Mouse (Mus musculus) heart, embryonic 10.5 days (tissue): ENCODE measurements around the gene Scarb1. TPM values are rescaled to one million over a fixed set of nuclear protein-coding genes. Genes with fewer than 3 reads are reported as not detected.

Experiments
- DNase-seq: peaks from one replicate; pipeline ENCODE4 v3.0.0-alpha.2; 2017; ENCODE audit warnings: low spot score
- H3K27ac ChIP-seq: fragments of 300-500 bp; sonication (generic); 2 replicates; pipeline ENCODE4 v1.5.1; 2016; ENCODE audit warnings: mild to moderate bottlenecking
- H3K27me3 ChIP-seq: fragments of 300-500 bp; sonication (generic); 2 replicates; pipeline ENCODE4 v1.6.1; 2016; ENCODE audit warnings: mild to moderate bottlenecking; ENCODE audit not compliant: poor library complexity, insufficient read depth, severe bottlenecking
- H3K36me3 ChIP-seq: fragments of 300-500 bp; sonication (generic); 2 replicates; pipeline ENCODE4 v1.6.1; 2016; ENCODE audit warnings: mild to moderate bottlenecking, moderate library complexity
- H3K4me1 ChIP-seq: fragments of 300-500 bp; sonication (generic); 2 replicates; pipeline ENCODE4 v1.6.1; 2016; ENCODE audit warnings: mild to moderate bottlenecking
- H3K4me3 ChIP-seq: fragments of 300-500 bp; sonication (generic); 2 replicates; pipeline ENCODE4 v1.5.1; 2016; ENCODE audit warnings: mild to moderate bottlenecking, moderate library complexity
- H3K9me3 ChIP-seq: fragments of 300-500 bp; sonication (generic); 2 replicates; pipeline ENCODE4 v1.6.1; 2016; ENCODE audit warnings: mild to moderate bottlenecking, moderate library complexity
- WGBS: fragments of 180-500 bp; shearing (Covaris S2); methylation state at CpG from one replicate; pipeline ENCODE4 v1.1.7; 2016; 5-methylcytosine and 5-hydroxymethylcytosine counted together
- polyA plus RNA-seq: library from polyadenylated mRNA; unstranded; fragments of >200 nt; fragmentation: Nextera tagmentation; extraction: Ambion mirVana; gene quantifications from 2 replicates; pipeline ENCODE4 v1.2.1, GENCODE M21; 2016

Scarb1 gene
- polyA plus RNA-seq, 1 experiment from 2014 or later = 73.1 TPM

DNA sequence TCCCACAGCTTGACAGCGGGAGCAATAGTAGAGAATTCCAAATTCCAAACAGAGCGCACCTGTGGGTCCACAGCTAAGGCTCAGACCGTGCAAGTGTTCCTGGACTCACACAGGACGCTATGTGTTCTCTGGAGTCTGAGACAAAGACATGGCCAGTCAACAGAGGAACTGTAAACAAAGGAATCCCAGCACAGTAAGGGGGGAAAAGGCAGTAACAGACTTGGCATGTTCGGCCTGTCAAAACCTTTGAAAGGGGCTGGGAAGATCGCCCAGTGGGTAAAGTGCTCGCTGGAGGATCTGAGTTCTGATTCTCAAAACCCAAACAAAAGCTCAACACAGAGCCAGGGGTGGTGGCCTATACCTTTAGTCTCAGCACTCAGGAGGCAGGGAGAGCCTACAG, 3.4 kb downstream of the Scarb1 start:
- H3K4me1 ChIP-seq = peaks cover 71% of the 10 kb centered on the region
- WGBS = 80% methylated on average over 7 of the region's 7 CpGs

DNA sequence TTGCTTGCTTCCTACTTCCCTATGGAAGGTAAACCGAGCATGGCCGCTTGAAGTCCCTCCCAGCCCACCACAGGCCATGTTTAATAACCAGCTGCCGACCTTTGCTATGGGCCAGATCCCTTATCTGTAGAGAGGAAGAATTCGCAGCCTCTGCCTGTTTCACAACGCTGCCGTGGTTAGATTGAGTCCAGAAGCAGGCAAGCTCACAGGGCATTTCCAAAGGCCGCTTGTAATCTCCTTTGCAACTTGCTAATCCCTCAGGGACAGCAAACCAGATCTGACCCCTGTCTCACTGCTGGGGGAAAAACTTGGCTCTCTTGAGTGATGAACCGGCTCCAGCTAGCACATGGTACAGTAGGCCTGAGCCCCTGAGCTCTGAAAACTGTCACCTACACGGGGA, 3.9 kb downstream of the Scarb1 start:
- Histone ChIP-seq H3K4me1 (peaks cover 73% of the 10 kb centered on the region), H3K27ac (peak overlapping the region; percentile 79)
- 28% methylated on average over 9 of the region's 9 CpGs for WGBS

More for the DNA sequence above, 3.4 kb downstream of the Scarb1 start:
- DNase-seq = no peak
- H3K9me3 ChIP-seq = no peaks in the 10 kb centered on the region
- peak overlapping the region; percentile 79 for H3K27ac ChIP-seq
- no peaks in the 10 kb centered on the region; the same call in 1 of the 2 replicates for H3K36me3 ChIP-seq
- H3K27me3 ChIP-seq = no peaks in the 10 kb centered on the region
- H3K4me3 ChIP-seq = 0 out of 2 replicates have a peak overlapping the region, but pooled peaks have one; percentile 1

DNA sequence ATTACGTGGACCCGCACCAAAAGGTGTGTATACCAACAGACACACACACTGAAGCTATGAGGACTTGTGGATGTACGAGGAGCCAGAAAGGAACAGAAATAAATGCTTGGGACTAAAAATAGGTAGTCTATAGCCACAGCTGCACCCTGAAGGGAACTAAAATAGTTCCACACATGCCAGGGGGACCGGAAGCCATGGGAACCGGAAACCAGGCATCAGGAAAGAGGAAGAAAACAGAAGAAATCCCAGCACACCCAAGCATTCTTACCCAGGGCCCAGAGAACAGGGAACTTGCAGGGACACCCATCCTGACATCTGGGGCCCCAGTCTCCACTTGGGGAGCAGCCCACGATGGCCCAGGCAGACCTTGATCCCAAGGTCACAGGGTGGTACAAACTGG, 7.9 kb downstream of the Scarb1 start:
- H3K27me3 ChIP-seq = no peaks in the 10 kb centered on the region
- no peak overlapping the region for H3K4me3 ChIP-seq
- H3K4me1 ChIP-seq = peaks cover 69% of the 10 kb centered on the region
- H3K27ac ChIP-seq = peak overlapping the region; percentile 84
- H3K36me3 ChIP-seq = no peaks in the 10 kb centered on the region; the same call in 1 of the 2 replicates
- H3K9me3 ChIP-seq = no peaks in the 10 kb centered on the region
- DNase-seq = no peak
- 62% methylated on average over 6 of the region's 6 CpGs for WGBS

More for the DNA sequence above, 3.9 kb downstream of the Scarb1 start:
- H3K9me3 ChIP-seq = no peaks in the 10 kb centered on the region
- no peaks in the 10 kb centered on the region; the same call in 1 of the 2 replicates for H3K36me3 ChIP-seq
- H3K4me3 ChIP-seq = peak overlapping the region; percentile 6; the same call in 1 of the 2 replicates
- H3K27me3 ChIP-seq = no peaks in the 10 kb centered on the region
- DNase-seq = no peak

DNA sequence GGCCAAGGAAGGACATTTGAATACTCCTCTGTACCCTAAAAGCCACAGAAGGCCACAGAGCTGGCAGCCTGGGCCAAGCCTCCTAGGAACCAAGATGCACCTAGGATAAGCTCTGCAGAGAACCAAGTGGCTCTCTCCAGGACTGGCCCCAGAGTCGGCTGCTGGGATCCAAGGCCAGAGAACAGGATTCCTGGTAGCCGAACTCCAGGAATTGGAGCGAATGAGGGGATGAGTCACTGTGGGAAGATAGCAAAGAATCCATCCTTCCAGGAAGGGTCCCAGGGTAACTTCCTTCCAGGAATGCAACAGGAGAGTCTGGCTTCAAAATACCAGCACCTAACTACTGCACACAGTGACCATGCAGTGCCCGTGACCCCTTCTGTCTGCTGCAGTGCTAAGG, 8.6 kb downstream of the Scarb1 start:
- H3K27me3 ChIP-seq = no peaks in the 10 kb centered on the region
- no peak for DNase-seq
- H3K9me3 ChIP-seq = no peaks in the 10 kb centered on the region
- H3K4me3 ChIP-seq = no peak overlapping the region
- H3K4me1 ChIP-seq = peaks cover 68% of the 10 kb centered on the region
- H3K36me3 ChIP-seq = no peaks in the 10 kb centered on the region; the same call in 1 of the 2 replicates
- 59% methylated on average over 4 of the region's 4 CpGs for WGBS
- peak overlapping the region; percentile 84; the same call in 1 of the 2 replicates for H3K27ac ChIP-seq

DNA sequence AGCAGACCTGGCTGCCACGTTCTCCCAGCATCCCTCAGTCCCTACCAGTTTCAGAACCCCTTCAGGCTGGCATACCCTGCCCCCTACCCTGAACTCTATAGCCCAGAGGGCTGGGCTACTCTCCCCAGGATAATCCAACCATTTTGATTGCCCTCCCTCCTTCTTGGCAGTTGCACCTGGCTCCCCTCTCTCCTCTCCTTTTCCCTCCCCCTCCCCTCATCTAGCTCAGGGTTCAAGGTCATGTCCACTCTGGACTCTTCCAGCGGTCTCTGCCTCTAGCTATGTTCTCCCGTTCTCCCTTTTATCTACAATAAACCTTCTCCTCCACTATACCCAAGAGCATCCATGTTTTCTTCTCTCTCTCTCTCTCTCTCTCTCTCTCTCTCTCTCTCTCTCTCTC, 9.1 kb downstream of the Scarb1 start:
- Histone ChIP-seq H3K27ac (peak overlapping the region; percentile 84), H3K4me1 (peaks cover 64% of the 10 kb centered on the region)

DNA sequence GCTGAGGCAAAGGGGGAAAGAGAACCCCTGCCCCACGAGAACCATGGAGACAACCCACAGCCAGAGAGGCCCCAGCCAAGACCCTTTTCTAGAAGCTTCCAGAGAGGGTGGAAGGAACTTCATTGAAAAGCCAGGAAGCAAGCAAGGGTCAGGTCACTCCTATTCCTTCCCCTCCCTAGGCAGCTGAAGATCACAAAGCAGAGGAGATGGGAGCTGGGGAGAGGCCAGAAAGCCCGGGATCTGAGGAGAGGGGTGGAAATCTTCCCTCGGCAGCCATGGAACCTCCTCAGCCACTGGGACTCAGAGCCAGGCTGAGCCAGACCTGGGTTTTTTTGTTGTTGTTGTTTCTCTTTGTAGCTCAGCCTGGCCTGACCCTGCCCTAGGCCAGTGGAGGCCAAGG, 9.8 kb downstream of the Scarb1 start:
- no peak overlapping the region for H3K4me3 ChIP-seq
- H3K27me3 ChIP-seq = no peaks in the 10 kb centered on the region
- H3K36me3 ChIP-seq = no peaks in the 10 kb centered on the region; the same call in 1 of the 2 replicates
- no peak for DNase-seq
- peak overlapping the region; percentile 84 for H3K27ac ChIP-seq
- H3K4me1 ChIP-seq = peaks cover 68% of the 10 kb centered on the region
- no peaks in the 10 kb centered on the region for H3K9me3 ChIP-seq
- 47% methylated on average over 3 of the region's 3 CpGs for WGBS

More for the DNA sequence above, 9.1 kb downstream of the Scarb1 start:
- Histone ChIP-seq H3K27me3 (no peaks in the 10 kb centered on the region), H3K4me3 (no peak overlapping the region), H3K9me3 (no peaks in the 10 kb centered on the region), H3K36me3 (no peaks in the 10 kb centered on the region; the same call in 1 of the 2 replicates)
- DNase-seq = no peak
- WGBS = 51% methylated on average over 3 of the region's 3 CpGs

- H3K4me1 ChIP-seq = peaks cover 72% of the 10 kb centered on the region
- no peak for DNase-seq
- H3K9me3 ChIP-seq = no peaks in the 10 kb centered on the region
- H3K36me3 ChIP-seq = 0 out of 2 replicates have a peak, but pooled peaks cover 2% of the 10 kb centered on the region
- H3K27ac ChIP-seq = peak overlapping the region; percentile 84
- WGBS = 33% methylated on average over 8 of the region's 8 CpGs
- H3K4me3 ChIP-seq = no peak overlapping the region
- no peaks in the 10 kb centered on the region for H3K27me3 ChIP-seq
Measured at GRCm38 (mm10) chr5:125330656-125331055, 10.2 kb downstream of the Scarb1 start.

- Histone ChIP-seq H3K4me3 (no peak overlapping the region), H3K9me3 (no peaks in the 10 kb centered on the region), H3K4me1 (peaks cover 77% of the 10 kb centered on the region), H3K36me3 (0 out of 2 replicates have a peak, but pooled peaks cover 7% of the 10 kb centered on the region), H3K27me3 (no peaks in the 10 kb centered on the region), H3K27ac (peak overlapping the region; percentile 84)
- DNase-seq = no peak
- WGBS = 70% methylated on average over 9 of the region's 9 CpGs
Measured at GRCm38 (mm10) chr5:125330191-125330590, 10.7 kb downstream of the Scarb1 start.

DNA sequence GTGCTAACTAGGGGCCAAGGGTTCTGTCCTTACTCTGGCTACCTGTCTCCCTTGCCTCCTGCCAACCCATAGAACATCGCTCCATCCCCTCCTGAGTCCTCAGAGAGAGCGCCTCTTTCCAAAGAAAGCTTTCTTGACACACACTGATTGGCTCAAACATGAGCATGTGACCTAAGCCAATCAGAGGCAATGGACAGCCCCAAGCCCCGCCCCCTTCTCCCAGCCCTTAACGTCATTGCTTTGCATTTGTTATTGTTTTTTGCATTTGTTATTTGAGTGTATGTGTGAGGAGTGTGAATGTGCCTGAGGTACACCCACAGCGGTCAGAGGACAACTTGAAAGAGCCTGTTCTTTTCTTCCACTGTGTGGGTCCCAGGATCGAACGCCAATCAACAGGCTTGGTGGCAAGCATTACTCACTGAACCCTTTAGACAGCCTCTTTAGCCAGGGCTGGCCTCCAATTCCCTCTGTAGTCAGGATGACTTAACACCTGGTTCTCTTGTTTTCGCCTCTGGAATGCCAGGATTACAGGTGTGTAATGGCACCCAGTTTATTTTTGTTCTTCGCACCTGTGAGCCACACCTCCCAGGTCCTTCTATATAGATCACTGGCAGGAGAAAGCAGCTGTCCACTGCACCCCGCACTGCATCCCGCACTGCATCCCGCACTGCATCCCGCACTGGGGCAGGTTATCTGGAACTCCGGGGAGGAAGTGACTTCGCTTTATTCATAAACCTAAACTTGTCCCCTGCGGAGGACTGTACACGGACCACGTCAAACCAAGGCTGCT, 13.1 kb downstream of the Scarb1 start:
- WGBS = 61% methylated on average over 18 of the region's 18 CpGs
- Histone ChIP-seq H3K9me3 (no peaks in the 10 kb centered on the region), H3K4me1 (peaks cover 74% of the 10 kb centered on the region), H3K4me3 (peak overlapping the region; percentile 41), H3K27me3 (no peaks in the 10 kb centered on the region), H3K36me3 (0 out of 2 replicates have a peak, but pooled peaks cover 8% of the 10 kb centered on the region), H3K27ac (no peak overlapping the region)
- DNase-seq = no peak

- Histone ChIP-seq H3K9me3 (no peaks in the 10 kb centered on the region), H3K27me3 (no peaks in the 10 kb centered on the region), H3K27ac (peak overlapping the region; percentile 23; the same call in 1 of the 2 replicates), H3K36me3 (0 out of 2 replicates have a peak, but pooled peaks cover 8% of the 10 kb centered on the region), H3K4me1 (peaks cover 68% of the 10 kb centered on the region), H3K4me3 (no peak overlapping the region)
- WGBS = 55% methylated on average over 8 of the region's 8 CpGs
- DNase-seq = no peak
Measured at GRCm38 (mm10) chr5:125326351-125326750, 14.5 kb downstream of the Scarb1 start.

DNA sequence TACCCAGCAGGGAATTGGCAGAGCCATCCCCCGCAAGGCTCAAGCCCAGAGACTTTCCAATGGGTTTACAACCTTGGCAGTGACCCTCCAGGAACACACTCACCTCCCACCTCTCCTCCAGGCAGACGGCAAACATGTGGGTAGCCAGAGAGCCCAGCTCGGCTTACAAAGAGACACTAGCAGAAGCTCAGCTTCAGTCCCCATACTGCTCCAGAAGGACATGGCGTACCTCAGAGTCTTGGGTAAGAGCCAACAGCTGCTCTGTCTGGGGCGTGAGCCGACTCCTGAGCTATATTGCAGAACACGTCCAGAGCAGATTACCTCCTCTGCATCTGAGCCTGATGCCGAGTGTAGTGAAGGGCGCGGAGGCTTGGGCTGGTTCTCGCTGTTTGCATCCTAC, 15.0 kb downstream of the Scarb1 start:
- H3K27me3 ChIP-seq = no peaks in the 10 kb centered on the region
- H3K4me1 ChIP-seq = peaks cover 64% of the 10 kb centered on the region
- H3K27ac ChIP-seq = peak overlapping the region; percentile 23; the same call in 1 of the 2 replicates
- 64% methylated on average over 11 of the region's 11 CpGs for WGBS
- 0 out of 2 replicates have a peak, but pooled peaks cover 8% of the 10 kb centered on the region for H3K36me3 ChIP-seq
- no peak overlapping the region for H3K4me3 ChIP-seq
- DNase-seq = no peak
- no peaks in the 10 kb centered on the region for H3K9me3 ChIP-seq

- no peak for DNase-seq
- no peak overlapping the region for H3K4me3 ChIP-seq
- WGBS = 90% methylated on average over 4 of the region's 4 CpGs
- H3K9me3 ChIP-seq = no peaks in the 10 kb centered on the region
- no peaks in the 10 kb centered on the region for H3K27me3 ChIP-seq
- 0 out of 2 replicates have a peak, but pooled peaks cover 8% of the 10 kb centered on the region for H3K36me3 ChIP-seq
- H3K27ac ChIP-seq = peak overlapping the region; percentile 38; the same call in 1 of the 2 replicates
- peaks cover 61% of the 10 kb centered on the region for H3K4me1 ChIP-seq
Measured at GRCm38 (mm10) chr5:125325285-125325684, 15.6 kb downstream of the Scarb1 start.

DNA sequence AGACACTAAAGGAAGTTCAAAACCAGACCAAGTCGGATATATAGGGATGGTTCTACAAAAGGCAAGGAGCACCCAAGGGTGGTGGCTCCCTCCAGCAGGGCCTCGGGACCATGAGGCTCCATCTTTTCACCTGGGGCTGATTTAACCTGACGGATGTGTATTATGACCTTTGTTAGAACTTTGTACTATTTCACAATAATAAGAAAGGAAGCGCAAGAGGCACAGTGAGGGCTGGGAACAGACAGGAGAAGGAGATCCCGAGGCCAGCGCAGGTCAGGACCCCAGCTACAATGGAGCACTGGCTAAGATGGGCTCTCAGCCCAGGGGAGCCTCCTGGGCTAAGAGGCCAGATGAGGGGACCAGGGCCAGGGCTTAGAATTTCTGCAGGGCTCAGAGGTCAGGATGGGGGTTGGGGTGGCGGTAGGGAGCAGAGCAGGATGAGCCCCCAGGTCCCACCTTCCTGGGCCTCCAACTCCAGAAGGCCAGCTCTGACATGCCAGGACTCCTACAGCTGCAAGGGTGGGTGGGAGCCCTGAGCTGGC, 16.9 kb downstream of the Scarb1 start:
- WGBS = 87% methylated on average over 7 of the region's 7 CpGs
- H3K4me1 ChIP-seq = peaks cover 68% of the 10 kb centered on the region
- peak overlapping the region; percentile 73 for H3K27ac ChIP-seq

More for the DNA sequence above, 16.9 kb downstream of the Scarb1 start:
- Histone ChIP-seq H3K9me3 (no peaks in the 10 kb centered on the region), H3K4me3 (no peak overlapping the region), H3K36me3 (peaks cover 10% of the 10 kb centered on the region), H3K27me3 (no peaks in the 10 kb centered on the region)
- DNase-seq = no peak
